Mouse (Mus musculus) large intestine, adult 2 months (tissue): ENCODE results near the gene Aes. TPM values are rescaled to one million over a fixed set of nuclear protein-coding genes. Genes with fewer than 3 reads are reported as not detected.

Experiments
- DNase-seq: peaks from one replicate; pipeline ENCODE4 v3.0.0-alpha.2; 2012; ENCODE audit warnings: low read depth, low spot score
- WGBS: fragments of 180-500 bp; shearing (Covaris S2); methylation state at CpG from one replicate; pipeline ENCODE4 v1.1.7; 2018; 5-methylcytosine and 5-hydroxymethylcytosine counted together
- polyA plus RNA-seq: library from polyadenylated mRNA; depleted of rRNA; stranded (reverse); fragments of >200 nt; gene quantifications from 2 replicates; pipeline ENCODE4 v1.2.3, GENCODE M21; 2012

The Aes gene
- polyA plus RNA-seq, 1 experiment = 1,252 TPM

DNA sequence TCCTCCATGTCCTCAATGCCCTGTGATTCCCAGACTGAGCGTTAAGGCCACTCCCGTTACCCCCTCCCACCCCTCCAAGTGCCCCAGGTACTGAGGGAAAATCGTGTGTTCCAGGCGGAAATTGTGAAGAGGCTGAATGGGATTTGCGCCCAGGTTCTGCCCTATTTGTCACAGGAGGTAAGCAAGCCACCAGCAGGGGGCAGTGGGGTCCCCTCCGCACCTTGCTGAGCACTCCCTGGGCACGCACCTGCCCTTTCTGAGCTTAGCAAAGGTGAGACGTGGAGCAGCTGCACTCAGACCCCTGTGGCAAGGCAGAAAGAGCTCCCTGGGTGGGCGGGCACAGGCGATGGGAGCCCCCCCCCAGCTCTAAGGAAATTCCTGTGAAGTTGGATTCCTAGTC is 5.4 kb downstream of the Aes start:
- no peak for DNase-seq
- WGBS = 41% methylated on average over 10 of the region's 10 CpGs

GRCm38 (mm10) chr10:81565257-81566228 is 6.3 kb downstream of the Aes start:
- WGBS = 72% methylated on average over 20 of the region's 20 CpGs
- no peak for DNase-seq

DNA sequence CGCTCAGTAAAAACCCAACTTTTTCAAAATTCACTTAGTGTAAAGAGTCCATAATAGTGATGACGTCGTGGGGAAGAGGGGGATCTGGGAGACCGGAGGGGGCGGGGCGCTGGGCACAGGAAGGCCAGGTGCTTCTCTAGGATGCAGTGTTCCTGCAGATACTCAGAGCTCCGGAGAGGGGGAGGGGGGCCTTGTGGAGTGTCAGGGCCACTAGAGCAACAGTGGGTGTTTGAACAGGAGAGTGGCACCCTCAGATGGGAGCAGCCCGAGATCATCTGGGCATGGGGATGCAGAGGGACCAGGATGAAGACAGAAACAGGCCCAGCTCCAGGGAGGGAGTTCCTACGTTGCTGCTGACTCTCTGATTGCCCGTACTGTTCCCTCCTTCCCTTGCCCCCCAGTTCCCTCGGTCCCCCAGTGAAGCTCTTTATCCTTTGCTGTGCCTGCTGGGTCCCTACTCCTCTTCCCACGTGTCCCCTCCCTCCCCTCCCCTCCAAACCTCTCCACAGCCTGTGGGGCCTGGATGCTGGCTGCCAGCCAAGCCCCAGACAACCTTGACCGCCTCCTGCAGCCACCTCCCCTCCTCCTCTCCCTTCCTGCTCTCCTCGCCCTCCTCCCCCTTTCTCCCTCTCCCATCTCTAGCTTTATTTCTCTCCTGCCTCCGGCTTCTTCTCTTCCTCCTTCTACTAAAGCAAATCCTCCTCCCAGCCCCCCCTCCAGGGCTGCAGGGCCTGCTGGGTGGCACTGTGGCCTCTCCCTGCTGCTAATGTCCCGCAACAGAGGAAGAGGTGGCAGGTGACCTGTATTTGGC is 9.3 kb downstream of the Aes start:
- 21% methylated on average over 16 of the region's 16 CpGs for WGBS
- DNase-seq = no peak

- WGBS = 84% methylated on average over 9 of the region's 9 CpGs
- no peak for DNase-seq
These were observed 10.4 kb downstream of the Aes start for GRCm38 (mm10) chr10:81569507-81570237.

DNA sequence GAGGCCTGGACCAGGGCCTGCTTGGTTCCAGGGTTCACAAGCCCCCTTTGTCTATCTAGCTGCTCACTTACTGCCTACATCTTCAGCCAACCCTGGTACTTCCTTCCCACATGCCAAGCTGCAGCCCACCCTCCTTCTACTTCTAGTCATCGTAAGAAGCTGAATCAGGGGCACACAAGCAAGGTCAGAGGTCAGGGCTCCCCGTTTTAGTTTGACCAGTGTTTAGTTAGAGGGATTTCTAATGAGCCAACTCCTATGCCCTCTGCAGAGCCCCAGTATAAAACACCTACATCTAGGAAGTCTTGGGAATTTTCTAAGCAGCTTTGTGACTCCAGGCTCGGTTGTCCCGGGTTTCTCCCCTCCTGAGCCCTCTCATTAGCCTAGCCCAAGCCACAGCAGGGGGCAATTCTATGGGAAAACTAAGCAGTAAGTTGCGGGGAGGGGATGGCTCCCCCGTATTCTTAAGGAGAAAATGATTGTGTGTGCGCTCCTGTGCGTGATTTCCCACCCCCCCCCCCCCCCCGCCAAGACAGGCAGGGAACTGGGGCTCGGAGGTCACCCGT is 11.0 kb downstream of the Aes start:
- 11% methylated on average over 11 of the region's 11 CpGs for WGBS
- DNase-seq = no peak

DNA sequence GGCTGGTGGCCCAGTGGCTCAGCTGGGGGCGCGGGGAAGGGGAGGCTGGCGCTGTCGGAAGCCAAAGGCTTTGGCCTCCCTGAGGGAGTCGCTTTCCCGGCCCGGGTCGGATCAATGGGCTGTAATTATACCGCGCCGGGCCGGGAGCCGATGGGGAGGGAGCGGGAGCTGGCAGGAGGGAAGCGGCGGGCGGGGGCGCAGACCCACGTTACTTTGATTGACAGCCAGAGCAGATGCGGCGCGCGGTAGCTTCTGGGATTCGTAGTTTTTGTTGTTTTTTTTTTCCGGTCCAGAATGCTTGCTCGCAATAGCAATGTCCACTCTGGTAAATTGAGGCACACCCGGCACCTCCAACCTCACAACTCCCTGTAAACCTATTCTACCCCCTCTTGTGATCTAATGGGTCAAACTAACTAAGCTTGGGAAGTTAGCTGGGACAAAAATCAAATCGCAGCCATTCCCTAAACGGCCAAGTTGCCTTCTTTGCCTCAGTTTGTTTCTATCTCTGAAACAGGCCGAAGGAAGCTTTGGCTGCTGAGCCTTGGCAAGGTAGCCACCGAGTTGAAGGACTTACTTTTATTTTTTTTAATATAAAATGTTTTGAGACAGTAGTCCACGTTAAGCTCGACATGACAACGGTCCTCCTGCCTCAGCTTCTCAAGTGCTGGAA is 11.7 kb downstream of the Aes start:
- WGBS = under 1% methylated on average over 34 of the region's 34 CpGs
- peak; percentile 63 for DNase-seq

DNA sequence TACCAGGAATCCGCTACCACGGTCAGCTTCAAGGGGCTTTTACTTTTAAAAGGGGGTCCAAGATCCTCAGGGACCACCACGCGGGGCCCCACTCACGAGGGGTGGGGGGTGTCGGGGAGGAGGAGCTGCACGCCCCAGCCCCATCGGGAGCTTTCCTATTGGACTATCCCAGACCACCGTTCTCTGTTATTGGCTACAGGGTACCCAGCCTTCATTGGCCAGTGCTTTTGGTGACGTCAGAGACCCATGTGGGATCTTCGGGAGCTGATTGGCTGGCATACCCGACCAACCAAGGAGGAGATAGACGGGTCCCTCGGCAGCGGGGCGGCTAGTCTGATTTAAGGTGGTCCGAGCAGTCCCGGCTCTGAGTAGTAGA is 12.2 kb downstream of the Aes start:
- DNase-seq = peak; percentile 84
- WGBS = 1% methylated on average over 18 of the region's 18 CpGs

DNA sequence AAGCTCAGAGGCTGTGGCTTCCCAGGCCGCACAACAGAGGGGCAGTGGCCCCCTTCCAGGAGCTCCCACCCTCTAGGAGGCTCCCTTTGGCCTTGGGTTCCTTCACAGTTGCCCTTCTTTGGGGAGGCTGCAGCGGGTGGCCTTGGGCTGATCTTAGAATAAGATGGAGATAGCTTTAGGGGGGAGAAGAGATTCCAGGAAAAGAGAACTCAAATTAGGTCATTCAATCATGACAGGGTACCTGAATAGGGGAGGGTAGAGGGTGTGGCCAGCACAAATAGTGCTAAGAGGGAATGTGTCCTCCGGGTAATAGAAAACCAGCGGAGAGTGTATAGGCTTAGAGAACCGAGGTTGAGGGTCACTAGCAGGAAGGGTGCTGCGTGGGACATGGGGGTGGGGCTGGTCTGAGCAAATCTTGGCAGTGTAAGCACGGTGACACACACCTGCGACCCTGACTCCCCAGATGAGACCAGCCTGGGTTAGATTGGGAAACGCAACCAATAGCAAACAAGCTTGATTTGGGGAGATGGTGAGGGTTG is 12.9 kb downstream of the Aes start:
- WGBS = 12% methylated on average over 9 of the region's 9 CpGs
- no peak for DNase-seq

DNA sequence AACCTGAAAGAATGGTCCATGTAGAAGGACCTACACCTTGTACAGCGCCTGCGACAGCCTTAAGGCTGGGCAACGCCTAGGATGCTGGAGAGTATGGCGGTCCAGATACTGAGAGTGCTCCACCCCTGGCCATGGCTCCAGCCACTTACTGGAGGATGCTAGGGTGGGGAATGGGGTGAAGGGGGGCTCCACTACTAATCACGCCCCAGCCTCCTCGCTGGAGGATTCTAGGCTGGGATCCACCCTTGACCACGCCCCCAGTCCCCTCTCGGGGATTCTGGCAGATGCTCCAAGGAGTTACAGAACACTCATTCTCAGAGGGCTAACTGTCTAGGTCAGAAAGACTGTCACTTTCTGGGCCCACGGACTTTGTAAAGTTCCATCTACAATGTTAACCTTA is 13.7 kb downstream of the Aes start:
- 29% methylated on average over 9 of the region's 9 CpGs for WGBS
- no peak for DNase-seq

GRCm38 (mm10) chr10:81574081-81575056 is 15.1 kb downstream of the Aes start, which contains the start of gene Tle2:
Gene Tle2 (plus strand): TSS chr10:81574561.
- no peak for DNase-seq
- WGBS = 36% methylated on average over 10 of the region's 10 CpGs

GRCm38 (mm10) chr10:81575208-81575631 is 15.9 kb downstream of the Aes start:
- no peak for DNase-seq
- 2% methylated on average over 29 of the region's 30 CpGs for WGBS

GRCm38 (mm10) chr10:81575695-81576094 is 16.4 kb downstream of the Aes start:
- DNase-seq = no peak
- 15% methylated on average over 6 of the region's 6 CpGs for WGBS

DNA sequence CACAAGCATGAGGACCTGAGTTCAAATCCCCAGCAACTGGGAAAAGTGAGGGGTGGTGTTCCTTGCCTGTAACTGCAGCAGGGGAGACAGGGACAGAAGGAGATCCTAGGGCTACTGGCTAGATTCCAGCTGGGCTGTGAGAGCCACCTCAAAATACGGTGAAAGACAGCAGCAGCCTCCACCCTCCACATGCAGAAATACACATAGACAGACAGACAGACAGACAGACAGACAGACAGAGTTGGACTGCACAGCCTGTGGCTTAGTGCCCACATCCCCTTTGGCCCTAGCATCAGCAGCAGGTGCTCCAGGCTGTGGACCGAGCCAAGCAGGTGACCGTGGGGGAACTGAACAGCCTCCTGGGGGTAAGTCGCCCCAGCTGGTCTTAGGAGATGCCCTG is 20.7 kb downstream of the Aes start:
- WGBS = 64% methylated on average over 4 of the region's 4 CpGs
- no peak for DNase-seq

DNA sequence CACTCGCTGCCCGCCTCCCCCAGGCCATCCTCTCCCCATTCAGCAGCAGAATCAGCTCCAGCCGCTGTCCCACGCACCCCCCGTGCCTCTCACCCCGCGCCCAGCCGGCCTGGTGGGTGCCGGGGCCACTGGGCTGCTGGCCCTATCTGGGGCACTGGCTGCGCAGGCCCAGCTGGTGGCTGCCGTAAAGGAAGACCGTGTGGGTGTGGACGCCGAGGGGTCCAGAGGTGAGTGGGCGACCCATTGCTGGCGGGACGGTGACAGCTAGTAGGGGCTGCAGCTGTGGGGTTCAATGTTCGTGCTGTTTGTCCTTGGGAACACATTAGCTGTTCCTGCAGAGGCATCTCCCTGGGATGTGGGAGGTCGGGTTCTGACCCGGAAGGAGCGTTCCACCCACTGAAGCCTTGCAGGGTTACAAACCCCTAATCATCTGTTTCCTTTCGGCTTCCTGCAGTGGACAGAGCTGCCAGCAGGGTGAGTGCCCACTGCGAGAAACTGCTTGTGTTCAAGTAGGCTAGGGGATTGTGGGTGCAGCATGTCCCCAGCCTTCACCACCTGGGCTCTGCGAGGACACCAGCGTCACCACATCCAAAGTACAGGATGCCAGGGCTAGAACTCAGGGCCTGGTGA is 21.3 kb downstream of the Aes start:
- 70% methylated on average over 25 of the region's 25 CpGs for WGBS
- no peak for DNase-seq

DNA sequence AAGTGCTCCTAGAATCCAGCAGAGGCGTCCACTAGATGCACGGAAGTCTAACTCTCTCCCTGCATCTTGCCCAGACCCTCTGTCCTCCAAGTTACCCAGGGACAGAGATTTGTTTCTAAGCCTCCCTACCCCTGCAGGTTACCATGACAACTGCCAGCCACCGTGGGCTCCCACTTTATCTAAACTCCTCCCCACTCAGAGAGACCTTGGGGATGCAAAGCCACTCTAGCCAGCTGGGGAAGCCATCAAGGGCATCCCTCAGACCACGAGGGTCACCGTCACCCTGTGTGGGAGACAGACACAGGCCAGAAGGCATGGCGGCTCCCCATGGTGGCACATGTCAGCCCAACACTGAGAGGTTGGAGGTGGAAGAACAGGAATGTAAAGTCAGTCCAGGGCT is 24.1 kb downstream of the Aes start:
- WGBS = 73% methylated on average over 6 of the region's 6 CpGs
- DNase-seq = no peak

DNA sequence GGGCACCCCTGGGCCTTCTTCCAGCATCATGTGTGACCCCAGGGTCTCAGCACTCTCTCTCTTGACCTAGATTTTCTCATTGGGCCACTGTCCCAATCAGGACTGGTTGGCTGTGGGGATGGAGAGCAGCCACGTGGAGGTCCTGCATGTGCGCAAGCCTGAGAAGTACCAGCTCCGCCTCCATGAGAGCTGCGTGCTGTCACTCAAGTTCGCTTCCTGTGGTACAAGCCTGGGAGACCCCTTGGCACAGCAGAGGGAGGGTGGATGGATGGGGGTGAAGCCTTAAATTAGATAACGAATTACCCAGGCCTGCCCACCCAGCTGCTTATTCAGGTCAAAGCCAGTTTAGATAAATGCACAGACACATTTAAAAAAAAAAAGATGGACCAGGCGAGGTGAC is 29.5 kb downstream of the Aes start:
- 87% methylated on average over 7 of the region's 7 CpGs for WGBS

GRCm38 (mm10) chr10:81591846-81592245 is 32.6 kb downstream of the Aes start:
- 48% methylated on average over 9 of the region's 9 CpGs for WGBS
- no peak for DNase-seq

More for the DNA sequence above, 29.5 kb downstream of the Aes start:
- no peak for DNase-seq
